Mouse (Mus musculus): ENCODE data around the gene Olfr166. TPM values are rescaled to one million over a fixed set of nuclear protein-coding genes. Genes with fewer than 3 reads are reported as not detected.
"Not testable (repeated sequence)": the region's sequence is repeated elsewhere in the genome, so short reads cannot be mapped to it uniquely, and the experiment has no call there.

Olfr166 gene
- not detected for total RNA-seq (2021)
- long read RNA-seq, experiment 1, result 0 reads
- long read RNA-seq, experiment 2, result 0 reads

DNA sequence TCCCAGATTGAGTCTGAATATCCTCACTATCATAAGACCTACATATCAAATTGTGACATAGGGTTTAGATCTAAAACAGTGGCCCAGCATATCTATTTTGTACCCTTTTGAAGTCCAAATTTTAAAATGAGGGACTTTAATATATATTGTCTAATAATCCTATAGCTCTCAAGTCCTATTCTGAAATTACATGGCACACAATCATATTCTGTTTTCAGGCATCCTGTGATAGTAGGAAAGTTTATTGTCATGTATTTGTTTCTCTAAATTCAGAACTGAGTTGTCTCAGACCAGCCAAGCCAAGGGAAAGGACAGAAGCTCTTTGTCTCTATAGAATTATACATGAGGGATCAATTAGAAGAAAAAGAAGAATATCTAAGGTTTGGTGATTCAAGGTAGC lies at the start of gene Olfr166:
Olfr166 (plus strand) TSS at position 301 of the 400 bp plus-strand sequence.
- no peak for DNase-seq
- intact Hi-C loops (cut with DNase I; ENCODE audit: low total_unique reads), result no loop called here

DNA sequence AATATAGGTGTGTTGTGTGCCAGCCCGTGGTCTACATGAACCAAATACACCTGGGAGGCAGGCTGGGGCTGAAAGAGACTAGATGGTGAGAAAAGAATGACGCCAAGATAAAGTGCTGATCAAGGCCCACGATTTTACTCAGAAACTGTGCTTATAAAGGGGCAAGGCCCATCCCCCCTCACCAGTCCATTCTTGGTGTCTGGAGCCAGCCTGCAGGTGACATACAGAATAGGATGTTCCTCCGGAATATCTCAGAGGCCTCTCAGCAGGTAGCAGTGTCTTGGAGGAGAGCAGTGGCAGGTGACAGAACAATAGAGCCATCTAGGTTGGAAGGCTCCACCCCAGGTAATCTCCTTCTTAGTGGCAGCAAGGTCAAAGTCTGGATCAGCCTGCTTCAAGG lies 24.8 kb upstream of the Olfr166 start:
- DNase-seq; intact Hi-C loops (cut with DNase I; ENCODE audit: low total_unique reads): not testable (repeated sequence)

DNA sequence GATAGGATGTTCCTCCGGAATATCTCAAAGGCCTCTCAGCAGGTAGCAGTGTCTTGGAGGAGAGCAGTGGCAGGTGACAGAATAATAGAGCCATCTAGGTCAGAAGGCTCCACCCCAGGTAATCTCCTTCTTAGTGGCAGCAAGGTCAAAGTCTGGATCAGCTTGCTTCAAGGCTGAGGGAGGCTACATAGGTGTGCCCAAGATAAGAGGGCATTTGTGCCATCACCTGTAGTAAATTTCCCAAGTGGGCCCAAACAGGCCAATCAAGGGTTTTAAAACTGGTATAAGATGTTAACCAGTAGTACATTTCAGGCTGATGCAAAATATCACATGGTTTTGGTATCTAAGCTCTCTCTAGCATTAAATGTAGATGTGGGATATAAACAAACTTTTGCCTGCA lies 19.1 kb upstream of the Olfr166 start:
- intact Hi-C loops (cut with DNase I; ENCODE audit: low total_unique reads), result no loop called here
- no peak for DNase-seq

DNA sequence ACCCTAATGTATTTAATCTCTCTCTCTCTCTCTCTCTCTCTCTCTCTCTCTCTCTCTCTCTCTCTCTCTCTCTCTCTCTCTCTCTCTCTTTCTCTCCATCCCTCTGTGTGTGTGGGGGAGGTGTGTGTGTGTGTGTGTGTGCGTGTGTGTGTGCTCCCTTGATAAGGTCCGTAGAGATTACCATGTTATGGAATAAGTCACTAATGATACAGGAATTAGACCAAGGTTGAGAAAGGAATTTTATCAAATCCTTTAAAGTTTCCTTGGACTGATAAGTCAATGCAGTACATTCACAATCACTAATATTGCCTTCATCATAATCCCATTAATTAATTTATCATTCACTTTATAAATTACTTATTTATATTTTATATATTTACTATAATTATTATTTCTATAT lies 38.7 kb downstream of the Olfr166 start, which contains the start of gene Olfr167:
Olfr167 (minus strand) TSS at position 101 of the 400 bp plus-strand sequence.
- no peak for DNase-seq
- intact Hi-C loops (cut with DNase I; ENCODE audit: low total_unique reads), result no loop called here

DNA sequence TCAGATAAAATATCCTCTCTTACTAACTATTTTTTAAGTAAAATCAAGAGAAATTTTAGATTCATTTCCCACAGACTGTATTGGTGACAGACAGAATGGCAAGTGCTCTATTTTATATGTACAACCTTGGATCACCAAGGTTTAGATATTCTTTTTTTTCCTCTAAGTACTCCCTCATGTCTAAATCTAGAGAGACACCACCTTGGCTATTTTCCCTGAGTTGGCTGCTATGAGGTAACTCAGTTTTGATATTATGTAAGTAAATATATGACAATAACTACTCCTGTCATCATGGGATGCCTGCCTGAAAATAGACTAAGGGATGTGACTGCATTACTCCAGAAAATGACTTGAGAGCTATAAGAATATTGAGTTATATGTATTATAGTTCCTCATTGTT lies 52.0 kb downstream of the Olfr166 start, which contains the start of gene Olfr168:
Olfr168 (minus strand) TSS at position 101 of the 400 bp plus-strand sequence.
- DNase-seq, result no peak
- intact Hi-C loops (cut with DNase I; ENCODE audit: low total_unique reads), result no loop called here

Other genes with a start within 250 kb of the Olfr166 start
- gene Olfr164, start 169.6 kb upstream of the Olfr166 start, total RNA-seq (2021), result not detected
- gene Olfr165, start 60.6 kb upstream of the Olfr166 start, total RNA-seq (2021), result not detected
- gene Olfr167, start 38.6 kb downstream of the Olfr166 start, total RNA-seq (2021), result not detected
- not detected for gene Olfr168, start 51.9 kb downstream of the Olfr166 start, total RNA-seq (2021)
- gene Olfr169, start 88.1 kb downstream of the Olfr166 start, total RNA-seq (2021), result not detected
- not detected for gene Olfr170, start 128.2 kb downstream of the Olfr166 start, total RNA-seq (2021)
- gene Olfr171, start 146.2 kb downstream of the Olfr166 start, total RNA-seq (2021), result not detected
- under 1 TPM; 0.06 to 0.11 TPM for gene Lamp3, start 222.7 kb downstream of the Olfr166 start, total RNA-seq (2021)